Mouse (Mus musculus) fat pad, adult 2 months (tissue): ENCODE data around the gene Usp8.

Source experiments
- DNase-seq: peaks from one replicate; pipeline ENCODE4 v3.0.0-alpha.2; 2011; ENCODE audit warnings: low read depth, low spot score; ENCODE audit errors: extremely low read depth

Usp8 gene

GRCm38 (mm10) chr2:126735339-126736073 is 28.4 kb downstream of the Usp8 start:
- DNase-seq = no peak

DNA sequence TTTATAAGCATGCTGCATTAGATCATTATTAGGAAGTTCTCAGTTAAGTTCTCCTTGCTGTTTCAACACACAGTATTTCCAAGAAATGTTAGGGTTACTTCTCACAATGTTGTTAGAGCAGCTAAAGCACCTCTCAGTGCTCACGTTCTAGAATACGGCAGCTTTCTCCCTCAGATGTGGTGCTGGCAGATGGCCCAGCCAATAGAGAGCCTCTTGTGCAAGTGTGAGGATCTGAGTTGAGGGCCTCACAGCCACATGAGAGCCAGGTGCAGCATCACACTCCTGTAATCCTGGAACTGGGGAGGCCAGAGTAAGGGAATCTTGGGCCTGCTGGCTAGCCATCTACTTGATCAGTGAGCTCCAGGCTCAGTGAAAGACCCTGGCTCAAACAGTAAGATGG is 33.2 kb downstream of the Usp8 start:
- DNase-seq = no peak

- no peak for DNase-seq
These were observed 36.3 kb downstream of the Usp8 start for GRCm38 (mm10) chr2:126743389-126743788.

- no peak for DNase-seq
These were observed 48.5 kb downstream of the Usp8 start for GRCm38 (mm10) chr2:126755664-126756063.

DNA sequence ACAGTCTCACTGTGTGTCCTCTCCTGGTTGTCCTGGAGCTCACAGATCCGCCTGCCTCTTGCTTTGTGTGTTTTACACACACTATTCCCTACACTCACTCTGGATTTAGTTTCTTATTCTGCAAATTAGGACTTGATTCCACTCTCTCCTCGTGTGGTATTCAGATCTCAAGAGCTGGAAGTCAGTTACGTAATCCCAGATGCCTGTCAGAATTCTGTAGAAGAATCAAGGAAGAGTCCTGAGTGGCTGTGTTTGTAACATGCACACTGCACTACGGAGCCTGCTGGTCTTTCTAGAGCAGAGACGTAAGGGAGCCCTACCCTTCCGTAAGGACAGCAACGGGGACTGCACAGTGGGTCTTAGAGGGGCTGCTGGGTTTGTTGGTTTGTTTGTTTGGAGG is 52.2 kb downstream of the Usp8 start:
- no peak for DNase-seq

DNA sequence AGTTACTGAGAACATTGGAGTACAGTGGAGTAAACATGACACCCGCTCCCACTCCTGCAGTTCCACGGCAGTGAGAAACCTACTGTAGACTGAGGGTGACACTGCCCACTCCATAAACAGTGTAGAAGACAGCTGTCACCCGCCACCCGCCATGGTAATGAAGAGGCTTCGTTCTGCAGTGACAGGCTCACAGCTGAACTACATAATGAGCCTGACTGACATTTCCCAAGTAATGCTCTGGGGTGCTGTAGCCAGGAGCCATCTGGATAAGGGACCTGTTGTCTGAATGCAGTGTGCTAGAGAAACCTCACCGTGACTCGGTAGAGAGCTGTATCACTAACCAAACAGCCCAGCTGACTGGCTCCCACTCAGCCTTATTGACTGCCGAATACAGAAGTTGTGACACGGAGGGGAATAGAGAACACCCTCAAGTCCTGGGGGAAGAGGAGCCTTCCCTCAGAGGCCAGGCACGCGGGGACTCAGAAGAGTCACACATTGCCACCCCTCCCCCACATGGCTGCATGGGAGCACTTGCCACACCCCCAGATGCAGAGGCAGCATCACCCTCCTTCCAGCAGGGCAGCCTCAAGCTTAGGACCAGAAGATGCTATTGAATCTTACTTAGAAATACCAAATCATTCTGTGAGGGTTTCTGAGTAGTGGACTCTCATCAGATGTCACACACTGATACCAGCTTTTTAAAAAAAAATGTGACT is 58.9 kb downstream of the Usp8 start:
- no peak for DNase-seq

GRCm38 (mm10) chr2:126767599-126767998 is 60.5 kb downstream of the Usp8 start:
- no peak for DNase-seq

GRCm38 (mm10) chr2:126768194-126768593 is 61.1 kb downstream of the Usp8 start:
- DNase-seq = no peak

- no peak for DNase-seq
These were observed 62.5 kb downstream of the Usp8 start for GRCm38 (mm10) chr2:126769431-126770181.

DNA sequence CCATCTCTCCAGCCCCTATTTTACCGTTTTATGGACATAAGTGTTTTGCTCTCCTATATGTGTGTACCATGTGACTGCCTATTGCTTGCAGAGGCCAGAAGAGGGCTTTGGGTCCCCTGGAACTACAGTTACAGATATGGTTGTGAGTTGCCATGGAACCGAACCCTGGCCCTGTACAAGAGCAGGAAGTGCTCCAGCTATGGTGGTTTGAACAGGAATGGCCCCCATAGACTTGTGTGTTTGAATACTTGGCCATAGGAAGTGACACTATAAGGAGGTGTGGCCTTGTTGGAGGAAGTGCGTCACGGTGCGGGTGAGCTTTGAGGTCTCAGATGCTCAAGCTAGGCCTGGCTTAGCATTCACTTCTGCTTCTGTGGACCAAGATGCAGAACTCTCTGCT is 65.1 kb downstream of the Usp8 start:
- DNase-seq = no peak

DNA sequence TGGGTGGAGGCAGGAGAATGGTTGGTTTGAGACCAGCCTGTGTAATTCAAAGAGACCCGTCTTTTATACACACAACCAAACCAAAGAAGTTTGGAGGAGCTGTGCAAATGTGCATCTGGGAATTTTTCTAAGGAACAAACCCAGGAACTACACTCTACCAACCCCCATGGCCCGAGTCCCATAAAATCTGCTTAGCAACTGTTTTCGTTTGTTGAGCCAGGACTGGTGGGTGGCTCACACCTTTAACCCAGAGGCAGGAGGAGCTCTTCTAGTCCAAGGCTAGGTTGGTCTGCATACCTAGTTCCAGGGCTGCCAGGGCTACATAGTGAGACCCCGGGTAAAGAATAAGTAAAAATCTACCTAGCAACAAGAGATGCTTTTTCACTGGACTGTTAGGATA is 68.8 kb downstream of the Usp8 start:
- DNase-seq = no peak

DNA sequence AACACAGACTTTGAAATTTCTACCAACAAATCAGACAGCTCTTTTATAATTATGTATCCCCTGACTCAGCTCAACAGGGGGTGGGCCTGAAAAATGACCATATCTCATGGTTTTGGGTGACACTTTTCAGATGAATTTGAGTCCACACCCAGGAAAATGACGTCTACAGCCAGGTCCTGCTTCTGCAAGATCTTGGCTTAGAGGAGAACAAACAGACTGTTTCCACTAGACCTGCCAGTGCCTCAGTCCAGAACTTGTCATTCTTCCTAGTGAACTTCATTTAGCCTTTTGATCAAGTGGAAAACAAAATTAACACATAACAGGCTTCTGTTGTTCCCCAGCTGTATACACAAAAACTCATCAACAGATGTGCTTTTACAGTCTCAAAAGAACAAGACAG is 69.3 kb downstream of the Usp8 start:
- no peak for DNase-seq

- DNase-seq = no peak
These were observed 71.7 kb downstream of the Usp8 start for GRCm38 (mm10) chr2:126778806-126779205.

- no peak for DNase-seq
These were observed 73.2 kb downstream of the Usp8 start for GRCm38 (mm10) chr2:126780286-126780685.

DNA sequence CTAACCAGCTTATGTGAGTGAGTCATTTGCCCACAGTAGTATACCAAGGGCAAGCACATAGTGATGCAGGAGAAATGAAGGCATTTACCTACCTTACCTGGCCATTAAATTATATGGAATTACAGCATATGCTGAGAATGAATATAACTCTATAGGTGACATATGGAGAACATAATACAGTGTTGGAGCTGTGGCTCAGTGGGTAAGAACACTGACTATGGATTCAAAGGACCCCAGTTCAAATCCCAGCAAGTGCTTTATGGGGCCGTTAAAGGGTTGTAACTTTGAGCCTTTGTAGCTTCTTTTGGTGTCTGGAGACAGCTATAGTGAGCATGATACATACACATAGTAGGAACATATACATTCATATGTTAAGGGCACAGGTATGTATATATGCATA is 74.3 kb downstream of the Usp8 start:
- DNase-seq = no peak

- DNase-seq = no peak
These were observed 75.3 kb downstream of the Usp8 start for GRCm38 (mm10) chr2:126782433-126782832.

GRCm38 (mm10) chr2:126783370-126783769 is 76.2 kb downstream of the Usp8 start, which contains the start of gene Usp50:
Gene Usp50, minus strand, starts transcription at chr2:126783470.
- DNase-seq = no peak

DNA sequence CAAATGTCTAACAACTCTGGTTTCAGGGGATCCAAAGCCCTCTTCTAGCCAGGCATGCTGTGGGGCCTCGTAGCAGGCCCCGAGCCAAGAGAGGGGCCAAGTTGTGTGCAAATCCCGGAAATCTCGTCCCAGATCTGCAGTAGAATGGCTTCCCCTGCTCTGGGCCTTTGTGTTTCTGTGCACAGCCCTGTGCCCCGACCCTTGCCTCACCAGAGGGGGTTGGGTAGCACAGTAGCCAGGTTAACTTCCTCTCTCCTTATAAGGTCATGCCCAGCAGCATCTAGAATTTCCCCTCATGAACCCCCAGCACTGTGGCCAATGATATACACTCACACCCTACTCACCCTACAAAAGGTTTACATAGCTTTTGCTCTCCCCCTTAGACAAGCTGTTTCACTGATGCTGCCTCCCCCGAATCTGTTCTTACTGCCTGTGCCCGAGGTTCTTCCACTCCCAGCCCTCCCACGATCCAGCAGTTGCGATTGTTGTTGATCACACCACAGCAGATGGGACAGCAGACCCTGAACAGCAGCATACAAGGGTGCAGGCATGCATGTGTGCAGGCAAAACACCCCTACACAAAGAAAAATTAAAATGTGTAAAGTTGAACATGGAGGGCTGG is 80.7 kb downstream of the Usp8 start:
- no peak for DNase-seq

DNA sequence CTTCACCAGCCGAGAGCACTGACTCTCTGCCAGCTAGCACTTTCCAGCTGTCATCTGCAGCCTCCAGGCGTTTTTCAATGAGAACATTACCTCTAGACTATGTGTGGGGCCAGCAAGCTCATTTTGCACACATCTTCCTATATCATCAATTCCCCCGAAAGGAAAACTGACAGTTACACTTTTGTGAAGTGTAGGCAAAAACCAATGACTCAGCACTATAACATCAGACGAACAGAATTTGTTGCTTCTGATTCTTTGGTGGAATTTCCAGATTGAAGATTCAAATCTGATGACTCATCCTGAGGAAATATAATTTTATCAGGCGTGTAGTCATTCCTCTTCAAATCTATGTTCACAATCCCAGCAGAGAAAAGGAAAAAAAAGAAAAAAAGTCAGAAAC is 85.5 kb downstream of the Usp8 start:
- DNase-seq = no peak

DNA sequence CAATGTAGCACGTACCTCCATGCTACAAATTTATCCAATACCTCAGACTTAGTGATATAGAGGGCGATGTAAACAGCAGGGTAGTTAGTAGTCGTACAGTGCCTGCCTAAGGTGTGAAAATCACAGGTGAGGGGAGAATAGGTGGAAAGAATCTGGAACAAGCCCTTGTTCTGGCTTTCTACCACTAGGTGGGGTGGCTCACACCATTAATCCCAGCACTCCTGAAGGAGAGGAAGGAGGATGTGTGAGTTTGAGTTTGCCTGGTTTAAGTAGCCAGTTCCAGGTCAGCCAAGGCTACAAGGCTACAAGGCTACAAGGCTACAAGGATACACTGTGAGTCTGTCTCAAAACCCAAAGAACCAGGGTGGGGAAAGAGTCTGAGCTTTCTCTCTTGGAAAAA is 88.6 kb downstream of the Usp8 start:
- DNase-seq = no peak

GRCm38 (mm10) chr2:126798455-126798854 is 91.3 kb downstream of the Usp8 start:
- no peak for DNase-seq
